Comparison of ENCODE assay signal across 18 mouse cellular contexts in genomic region chr19:44753361-44753760, GRCm38 (mm10). TPM values are rescaled to one million over a fixed set of nuclear protein-coding genes. Genes with fewer than 3 reads are reported as not detected.
DNase-seq lines count a peak whose midpoint lies in the region; ATAC-seq lines count a peak whose summit lies in the region.
"Had no signal": no experiment of that assay in that cellular context is flagged by ENCODE, and none has a peak within 500 bp of the region (broad histone marks: within the 10 kb centered on the region; RNA-seq: fewer than 3 reads in every experiment).

No protein-coding gene starts in this region.

- no peak overlapping the region for H3K9ac ChIP-seq in forebrain, embryonic 16.5 days (replicated peaks; ENCODE audit: low read depth, low read length)
- peak overlapping the region; percentile 87; the same call in 1 of the 2 replicates for H3K9ac ChIP-seq in kidney, embryonic 14.5 days (ENCODE audit: low read depth, low read length)
- no peak overlapping the region for H3K9ac ChIP-seq in neural tube, embryonic 12.5 days
- H3K9ac ChIP-seq: embryonic facial prominence, embryonic 15.5 days; forebrain, embryonic 15.5 days; heart, embryonic 15.5 days; liver, embryonic 15.5 days; midbrain, embryonic 12.5 days had no signal

- peak overlapping the region; percentile 15 for H3K4me3 ChIP-seq in forebrain, embryonic 10.5 days
- no peak overlapping the region for H3K4me3 ChIP-seq in forebrain, embryonic 16.5 days (replicated peaks; ENCODE audit: low read length)
- H3K4me3 ChIP-seq in kidney, embryonic 14.5 days (ENCODE audit: low read length): peak overlapping the region; percentile 57
- 0 out of 2 replicates have a peak overlapping the region, but pooled peaks have one; percentile 1 for H3K4me3 ChIP-seq in neural tube, embryonic 12.5 days
- H3K4me3 ChIP-seq: embryonic facial prominence, embryonic 15.5 days; forebrain, embryonic 15.5 days; gastrocnemius, adult 2 months; heart, embryonic 15.5 days; liver, embryonic 15.5 days; midbrain, embryonic 12.5 days had no signal

- peaks cover 100% of the 10 kb centered on the region for H3K27me3 ChIP-seq in forebrain, embryonic 10.5 days (ENCODE audit: poor library complexity, severe bottlenecking)
- H3K27me3 ChIP-seq in forebrain, embryonic 16.5 days (replicated peaks; ENCODE audit: control insufficient read depth, insufficient read depth, low read length): peaks cover 75% of the 10 kb centered on the region
- peaks cover 67% of the 10 kb centered on the region for H3K27me3 ChIP-seq in kidney, embryonic 14.5 days (ENCODE audit: control insufficient read depth, insufficient read depth, low read length)
- peaks cover 96% of the 10 kb centered on the region for H3K27me3 ChIP-seq in neural tube, embryonic 12.5 days (replicated peaks)

- WGBS in forebrain, embryonic 10.5 days: 1% methylated on average over 14 of the region's 14 CpGs
- WGBS in forebrain, embryonic 16.5 days: 1% methylated on average over 14 of the region's 14 CpGs
- 1% methylated on average over 14 of the region's 14 CpGs for WGBS in kidney, embryonic 14.5 days
- WGBS in neural tube, embryonic 12.5 days: under 1% methylated on average over 14 of the region's 14 CpGs

- no peaks in the 10 kb centered on the region for H3K36me3 ChIP-seq in forebrain, embryonic 10.5 days (replicated peaks)
- no peaks in the 10 kb centered on the region for H3K36me3 ChIP-seq in forebrain, embryonic 16.5 days (ENCODE audit: control insufficient read depth, insufficient read depth)
- H3K36me3 ChIP-seq in kidney, embryonic 14.5 days (ENCODE audit: control insufficient read depth, insufficient read depth, low read length): no peaks in the 10 kb centered on the region
- H3K36me3 ChIP-seq in neural tube, embryonic 12.5 days: no peaks in the 10 kb centered on the region
- H3K36me3 ChIP-seq: embryonic facial prominence, embryonic 15.5 days; forebrain, embryonic 15.5 days; heart, embryonic 15.5 days; liver, embryonic 15.5 days; midbrain, embryonic 12.5 days had no signal

- H3K4me1 ChIP-seq in forebrain, embryonic 10.5 days: peaks cover 88% of the 10 kb centered on the region
- H3K4me1 ChIP-seq in forebrain, embryonic 16.5 days (replicated peaks; ENCODE audit: control insufficient read depth, insufficient read depth, low read length): peaks cover 21% of the 10 kb centered on the region
- peaks cover 8% of the 10 kb centered on the region; the same call in 1 of the 2 replicates for H3K4me1 ChIP-seq in kidney, embryonic 14.5 days (ENCODE audit: control insufficient read depth, insufficient read depth, low read length)
- H3K4me1 ChIP-seq in neural tube, embryonic 12.5 days: peaks cover 38% of the 10 kb centered on the region

- ATAC-seq in forebrain, embryonic 16.5 days: no peak
- ATAC-seq in kidney, embryonic 14.5 days (ENCODE audit: low FRiP score, low TSS enrichment): peak; percentile 34
- ATAC-seq in neural tube, embryonic 12.5 days (ENCODE audit: low FRiP score, low read depth): no peak
- ATAC-seq: forebrain, embryonic 15.5 days had no signal

- H3K27ac ChIP-seq in forebrain, embryonic 10.5 days: no peak overlapping the region
- no peak overlapping the region for H3K27ac ChIP-seq in forebrain, embryonic 16.5 days (ENCODE audit: low read length)
- peak overlapping the region; percentile 97 for H3K27ac ChIP-seq in kidney, embryonic 14.5 days (ENCODE audit: low read depth, low read length)
- H3K27ac ChIP-seq in neural tube, embryonic 12.5 days: no peak overlapping the region
- H3K27ac ChIP-seq: embryonic facial prominence, embryonic 15.5 days; forebrain, embryonic 15.5 days; gastrocnemius, adult 2 months; heart, embryonic 15.5 days; liver, embryonic 15.5 days; midbrain, embryonic 12.5 days had no signal

- no peak overlapping the region for H3K4me2 ChIP-seq in forebrain, embryonic 16.5 days (ENCODE audit: low read length)
- H3K4me2 ChIP-seq in kidney, embryonic 14.5 days (replicated peaks; ENCODE audit: low read depth, low read length): peak overlapping the region; percentile 69
- peak overlapping the region; percentile 41 for H3K4me2 ChIP-seq in neural tube, embryonic 12.5 days (replicated peaks)
- H3K4me2 ChIP-seq: embryonic facial prominence, embryonic 15.5 days; forebrain, embryonic 15.5 days; heart, embryonic 15.5 days; liver, embryonic 15.5 days; midbrain, embryonic 12.5 days had no signal

- H3K9me3 ChIP-seq in forebrain, embryonic 10.5 days: no peaks in the 10 kb centered on the region
- no peaks in the 10 kb centered on the region for H3K9me3 ChIP-seq in forebrain, embryonic 16.5 days (ENCODE audit: control insufficient read depth, low read length)
- H3K9me3 ChIP-seq in kidney, embryonic 14.5 days (ENCODE audit: control insufficient read depth, low read length): no peaks in the 10 kb centered on the region
- no peaks in the 10 kb centered on the region for H3K9me3 ChIP-seq in neural tube, embryonic 12.5 days
- H3K9me3 ChIP-seq: embryonic facial prominence, embryonic 15.5 days; forebrain, embryonic 15.5 days; heart, embryonic 15.5 days; liver, embryonic 15.5 days; midbrain, embryonic 12.5 days had no signal

- DNase-seq in forebrain, embryonic 10.5 days (ENCODE audit: extremely low spot score, low spot score): peak; percentile 47
- DNase-seq in embryo, embryonic 9.5 days (ENCODE audit: extremely low spot score): peak; percentile 27
- DNase-seq in retina, embryonic 14.5 days (ENCODE audit: low spot score): no peak
- DNase-seq in lung, postnatal 14 days: no peak
- no peak for DNase-seq in frontal cortex, postnatal 10 days (ENCODE audit: low spot score in 2 of 2)
- DNase-seq: gastrocnemius, adult 2 months; heart, adult 18-20 months; left cerebral cortex, postnatal 4 days; thymus, adult 2 months had no signal

RNA-seq across cellular contexts. Expression of gene Pax2, which starts 2.5 kb away (rescaled TPM):
- 0.56 and 0.81 TPM in 2 replicates for polyA plus RNA-seq in forebrain, embryonic 10.5 days (2016; fragmentation: Nextera tagmentation; extraction: Ambion mirVana)
- 0.07 TPM in 1 of 2 replicates, not detected in the other for polyA plus RNA-seq in forebrain, embryonic 16.5 days (2015; fragmentation: Nextera tagmentation; extraction: Ambion mirVana)
- 43.3 and 55.9 TPM in 2 replicates for polyA plus RNA-seq in kidney, embryonic 14.5 days (2014; fragmentation: Nextera tagmentation; extraction: Ambion mirVana)
- polyA plus RNA-seq in neural tube, embryonic 12.5 days (2016; fragmentation: Nextera tagmentation; extraction: Ambion mirVana): 21.9 and 23.3 TPM in 2 replicates
- polyA plus RNA-seq: heart, embryonic 15.5 days; large intestine, adult 2 months; liver, embryonic 15.5 days had no signal

Comparison
In these comparisons a context has a peak if more than half of its experiments do, and no peak if none do; other contexts are left out.
1. DNase-seq: peak in forebrain, embryonic 10.5 days (single experiment) and embryo, embryonic 9.5 days (single experiment); none in retina, embryonic 14.5 days (single experiment), lung, postnatal 14 days (single experiment) and frontal cortex, postnatal 10 days (0 of 2).
2. RNA of gene Pax2, which starts 2.5 kb away (polyA plus RNA-seq): 43.3 to 55.9 TPM in kidney, embryonic 14.5 days and 21.9 to 23.3 TPM in neural tube, embryonic 12.5 days; 0.56 to 0.81 TPM in forebrain, embryonic 10.5 days and 0.07 TPM in forebrain, embryonic 16.5 days; every median in the first group is over 10 times any median in the second.